Mouse (Mus musculus) cortical plate, adult 2 months (tissue): ENCODE data around the gene Tpx2.

ENCODE experiments used
- CTCF ChIP-seq: fragments of 200-500 bp; IDR thresholded peaks from 2 replicates; pipeline ENCODE4 v1.5.1; 2011; ENCODE audit warnings: mild to moderate bottlenecking, control low read depth, low read length; ENCODE audit not compliant: insufficient read depth; ENCODE audit errors: extremely low read depth
- POLR2A ChIP-seq: fragments of 200-500 bp; IDR thresholded peaks from 2 replicates; pipeline ENCODE4 v1.6.1; 2011; ENCODE audit warnings: mild to moderate bottlenecking, low read length, control low read depth; ENCODE audit not compliant: insufficient read depth; ENCODE audit errors: extremely low read depth

GRCm38 (mm10) chr2:152878239-152878638 is 30.5 kb downstream of the Tpx2 start:
- TF ChIP-seq CTCF: no peak
- no peak for TF ChIP-seq POLR2A
